Mouse (Mus musculus) liver, adult 2 months (tissue): ENCODE results near the gene Tmeff1. TPM values are rescaled to one million over a fixed set of nuclear protein-coding genes. Genes with fewer than 3 reads are reported as not detected.

ENCODE experiments used
- DNase-seq: peaks from one replicate; pipeline ENCODE4 v3.0.0-alpha.2; 2011; ENCODE audit warnings: low read depth, low spot score; ENCODE audit errors: extremely low read depth
- H3K27ac ChIP-seq: fragments of 200-500 bp; replicated peaks from 2 replicates; pipeline ENCODE4 v1.5.1; 2012; ENCODE audit warnings: low read depth, mild to moderate bottlenecking, control low read depth, inconsistent platforms, low read length; ENCODE audit not compliant: insufficient read depth
- H3K27me3 ChIP-seq: fragments of 200-500 bp; 2 replicates; pipeline ENCODE4 v1.6.1; 2012; ENCODE audit warnings: mild to moderate bottlenecking, moderate library complexity, low read length, inconsistent platforms; ENCODE audit not compliant: control insufficient read depth, insufficient read depth
- H3K36me3 ChIP-seq: fragments of 200-500 bp; 2 replicates; pipeline ENCODE4 v1.6.1; 2012; ENCODE audit warnings: low read length, inconsistent platforms; ENCODE audit not compliant: control insufficient read depth, insufficient read depth
- H3K4me1 ChIP-seq: fragments of 200-500 bp; 2 replicates; pipeline ENCODE4 v1.6.1; 2011; ENCODE audit warnings: low read length; ENCODE audit not compliant: control insufficient read depth, insufficient read depth
- H3K4me3 ChIP-seq: fragments of 200-500 bp; 2 replicates; pipeline ENCODE4 v1.5.1; 2011; ENCODE audit warnings: low read depth, mild to moderate bottlenecking, control low read depth, low read length, moderate library complexity; ENCODE audit not compliant: insufficient read depth
- H3K79me2 ChIP-seq: fragments of 200-500 bp; 2 replicates; pipeline ENCODE4 v1.6.1; 2012; ENCODE audit warnings: inconsistent platforms, mild to moderate bottlenecking, low read length, moderate library complexity; ENCODE audit not compliant: control insufficient read depth, insufficient read depth
- H3K9ac ChIP-seq: fragments of 200-500 bp; 2 replicates; pipeline ENCODE4 v1.6.1; 2012; ENCODE audit warnings: low read depth, mild to moderate bottlenecking, control low read depth, inconsistent platforms, low read length
- CTCF ChIP-seq: fragments of 200-500 bp; IDR thresholded peaks from 2 replicates; pipeline ENCODE4 v1.5.1; 2011; ENCODE audit warnings: low read depth, low read length, control low read depth
- POLR2A ChIP-seq: fragments of 200-500 bp; IDR thresholded peaks from 2 replicates; pipeline ENCODE4 v1.6.1; 2011; ENCODE audit warnings: low read length, control low read depth; ENCODE audit not compliant: insufficient read depth; ENCODE audit errors: extremely low read depth
- WGBS: fragments of 180-500 bp; shearing (Covaris S2); methylation state at CpG from one replicate; pipeline ENCODE4 v1.1.7; 2018; 5-methylcytosine and 5-hydroxymethylcytosine counted together
- polyA plus RNA-seq: library from polyadenylated mRNA; depleted of rRNA; stranded (reverse); fragments of >200 nt; gene quantifications from 2 replicates; pipeline ENCODE4 v1.2.3, GENCODE M21; 2012
- total RNA-seq: library from RNA; depleted of rRNA; stranded (reverse); fragments of >200 nt; gene quantifications from 2 replicates; pipeline ENCODE4 v1.2.3, GENCODE M21; 2014

Tmeff1 gene
- total and polyA plus RNA-seq, 2 experiments = 0.09 TPM; not detected in 1

- TF ChIP-seq CTCF (no peak), POLR2A (no peak)
- no peak for DNase-seq
- Histone ChIP-seq H3K27me3 (no peaks in the 10 kb centered on the region), H3K4me3 (no peak overlapping the region), H3K27ac (no peak overlapping the region), H3K4me1 (no peaks in the 10 kb centered on the region), H3K36me3 (no peaks in the 10 kb centered on the region), H3K79me2 (no peaks in the 10 kb centered on the region), H3K9ac (no peak overlapping the region)
- WGBS = 57% methylated on average over 12 of the region's 12 CpGs
These were observed 39.0 kb upstream of the Tmeff1 start for GRCm38 (mm10) chr4:48545966-48546365.

GRCm38 (mm10) chr4:48546568-48547496, 38.1 kb upstream of the Tmeff1 start:
- H3K79me2 ChIP-seq = no peaks in the 10 kb centered on the region
- no peak overlapping the region for H3K4me3 ChIP-seq
- H3K27ac ChIP-seq = no peak overlapping the region
- H3K9ac ChIP-seq = no peak overlapping the region
- TF ChIP-seq CTCF = no peak
- no peak for TF ChIP-seq POLR2A
- no peaks in the 10 kb centered on the region for H3K36me3 ChIP-seq
- 94% methylated on average over 9 of the region's 9 CpGs for WGBS
- no peak for DNase-seq
- H3K27me3 ChIP-seq = no peaks in the 10 kb centered on the region
- no peaks in the 10 kb centered on the region for H3K4me1 ChIP-seq

GRCm38 (mm10) chr4:48548393-48549045, 36.5 kb upstream of the Tmeff1 start:
- Histone ChIP-seq H3K4me1 (no peaks in the 10 kb centered on the region), H3K9ac (no peak overlapping the region), H3K4me3 (no peak overlapping the region), H3K27me3 (no peaks in the 10 kb centered on the region), H3K36me3 (no peaks in the 10 kb centered on the region), H3K27ac (no peak overlapping the region), H3K79me2 (no peaks in the 10 kb centered on the region)
- TF ChIP-seq CTCF (no peak), POLR2A (no peak)
- no peak for DNase-seq
- WGBS = 79% methylated on average over 6 of the region's 6 CpGs

GRCm38 (mm10) chr4:48549661-48550060, 35.3 kb upstream of the Tmeff1 start:
- 76% methylated on average over 5 of the region's 5 CpGs for WGBS
- no peak overlapping the region for H3K4me3 ChIP-seq
- DNase-seq = no peak
- H3K4me1 ChIP-seq = no peaks in the 10 kb centered on the region
- no peak overlapping the region for H3K9ac ChIP-seq
- no peak overlapping the region for H3K27ac ChIP-seq
- H3K36me3 ChIP-seq = no peaks in the 10 kb centered on the region
- H3K27me3 ChIP-seq = no peaks in the 10 kb centered on the region
- TF ChIP-seq POLR2A (no peak), CTCF (no peak)
- H3K79me2 ChIP-seq = no peaks in the 10 kb centered on the region

GRCm38 (mm10) chr4:48552486-48553064, 32.4 kb upstream of the Tmeff1 start:
- no peaks in the 10 kb centered on the region for H3K79me2 ChIP-seq
- no peaks in the 10 kb centered on the region for H3K4me1 ChIP-seq
- no peak for TF ChIP-seq POLR2A
- TF ChIP-seq CTCF = no peak
- no peaks in the 10 kb centered on the region for H3K27me3 ChIP-seq
- no peak overlapping the region for H3K9ac ChIP-seq
- WGBS = 94% methylated on average over 27 of the region's 27 CpGs
- H3K27ac ChIP-seq = no peak overlapping the region
- no peaks in the 10 kb centered on the region for H3K36me3 ChIP-seq
- DNase-seq = no peak
- H3K4me3 ChIP-seq = no peak overlapping the region
